Mouse (Mus musculus) MEL (cell line): ENCODE results near the gene Eprs.

Source experiments
- CHD1 ChIP-seq: IDR thresholded peaks from 2 replicates; pipeline ENCODE4 v1.6.1; 2012; ENCODE audit warnings: low read depth, mild to moderate bottlenecking, inconsistent platforms, low read length, improper control_type of control experiment
- CTCF ChIP-seq, 3 experiments: IDR thresholded peaks in 2 of 3; conservative IDR thresholded peaks in 1 of 3; 2 replicates each; pipeline ENCODE4 v1.5.1; 2011 to 2012; ENCODE audit warnings: low read length in 3 of 3, low read depth in 2 of 3, mild to moderate bottlenecking in 2 of 3, improper control_type of control experiment in 1 of 3, inconsistent platforms in 1 of 3, mixed read lengths in 1 of 3, moderate library complexity in 1 of 3; ENCODE audit not compliant: control insufficient read depth in 1 of 3, insufficient read depth in 1 of 3, poor library complexity in 1 of 3, severe bottlenecking in 1 of 3
- GATA1 ChIP-seq: IDR thresholded peaks from 2 replicates; pipeline ENCODE4 v1.6.1; 2011; ENCODE audit warnings: low read depth, low read length, improper control_type of control experiment
- MAFK ChIP-seq: IDR thresholded peaks from 2 replicates; pipeline ENCODE4 v1.6.1; 2011; ENCODE audit warnings: low read depth, mild to moderate bottlenecking, low read length, improper control_type of control experiment, borderline replicate concordance
- MEF2A ChIP-seq: IDR thresholded peaks from 2 replicates; pipeline ENCODE4 v1.6.1; 2014; ENCODE audit warnings: low read depth, mild to moderate bottlenecking, inconsistent platforms, low read length, improper control_type of control experiment; ENCODE audit not compliant: poor library complexity, insufficient replicate concordance, severe bottlenecking; ENCODE audit errors: extremely low read depth
- NELFE ChIP-seq: IDR thresholded peaks from 2 replicates; pipeline ENCODE4 v1.6.1; 2011; ENCODE audit warnings: low read depth, low read length, improper control_type of control experiment
- NRF1 ChIP-seq: IDR thresholded peaks from 2 replicates; pipeline ENCODE4 v1.6.1; 2014; ENCODE audit warnings: low read depth, mild to moderate bottlenecking, inconsistent platforms, low read length, improper control_type of control experiment, moderate library complexity; ENCODE audit not compliant: poor library complexity, insufficient read depth, severe bottlenecking
- POLR2A ChIP-seq, 2 experiments: IDR thresholded peaks; 2 replicates each; pipeline ENCODE4 v1.6.1; 2011 to 2012; ENCODE audit warnings: low read length in 2 of 2, mild to moderate bottlenecking in 2 of 2, control low read depth in 1 of 2, improper control_type of control experiment in 1 of 2, low read depth in 1 of 2, moderate library complexity in 1 of 2; ENCODE audit not compliant: control insufficient read depth in 1 of 2, insufficient read depth in 1 of 2, poor library complexity in 1 of 2
- RAD21 ChIP-seq: IDR thresholded peaks from 2 replicates; pipeline ENCODE4 v1.6.1; 2011; ENCODE audit warnings: mild to moderate bottlenecking, low read depth, low read length, improper control_type of control experiment
- TAL1 ChIP-seq: IDR thresholded peaks from 2 replicates; pipeline ENCODE4 v1.6.1; 2012; ENCODE audit warnings: mild to moderate bottlenecking, inconsistent platforms, low read length, moderate library complexity, mixed read lengths
- UBTF ChIP-seq: IDR thresholded peaks from 2 replicates; pipeline ENCODE4 v1.6.1; 2012; ENCODE audit warnings: low read depth, mild to moderate bottlenecking, inconsistent platforms, low read length, improper control_type of control experiment, moderate library complexity, borderline replicate concordance; ENCODE audit not compliant: insufficient read depth
- USF1 ChIP-seq: IDR thresholded peaks from 2 replicates; pipeline ENCODE4 v1.6.1; 2014; ENCODE audit warnings: low read depth, mild to moderate bottlenecking, inconsistent platforms, low read length, improper control_type of control experiment, moderate library complexity
- ZMIZ1 ChIP-seq: IDR thresholded peaks from 2 replicates; pipeline ENCODE4 v1.6.1; 2012; ENCODE audit warnings: low read depth, mild to moderate bottlenecking, inconsistent platforms, low read length, improper control_type of control experiment, moderate library complexity

DNA sequence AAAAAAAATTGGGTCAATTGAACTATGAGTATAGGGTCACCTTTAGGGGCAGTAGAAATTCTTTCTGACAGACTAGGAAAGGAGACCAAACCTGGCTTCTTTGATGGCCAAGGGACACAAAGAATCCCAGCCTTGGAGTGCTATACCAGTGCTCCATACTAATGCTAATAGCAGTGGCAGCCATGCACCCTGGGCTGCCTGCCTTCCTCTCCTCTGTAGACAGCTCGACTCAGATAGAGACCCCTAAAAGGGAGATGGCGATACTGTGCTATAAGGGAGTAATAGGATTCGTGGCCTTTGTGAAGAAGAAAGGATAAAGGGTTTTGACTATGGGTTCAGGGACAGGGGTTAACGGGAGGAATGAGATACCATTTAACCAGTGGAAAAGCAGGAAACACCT lies 91.3 kb downstream of the Eprs start:
- TF ChIP-seq MAFK (no peak), NRF1 (no peak), RAD21 (no peak), USF1 (no peak), GATA1 (no peak), NELFE (no peak), CTCF (IDR thresholded peaks at IDR 0.05 in 2 of 3, conservative IDR thresholded peaks at IDR 0.05 in 1 of 3; ENCODE audit: control insufficient read depth in 1 of 3, insufficient read depth in 1 of 3, low read depth in 2 of 3, low read length in 3 of 3, poor library complexity in 1 of 3, severe bottlenecking in 1 of 3) (no peak), UBTF (no peak), POLR2A (IDR thresholded peaks at IDR 0.05; ENCODE audit: control insufficient read depth in 1 of 2, insufficient read depth in 1 of 2, low read depth in 1 of 2, low read length in 2 of 2, poor library complexity in 1 of 2) (no peak), TAL1 (no peak), ZMIZ1 (no peak; the same call in 1 of the 2 replicates), CHD1 (no peak), MEF2A (no peak)
